ENCODE assay signal across 8 mouse cellular contexts in the genomic region with DNA sequence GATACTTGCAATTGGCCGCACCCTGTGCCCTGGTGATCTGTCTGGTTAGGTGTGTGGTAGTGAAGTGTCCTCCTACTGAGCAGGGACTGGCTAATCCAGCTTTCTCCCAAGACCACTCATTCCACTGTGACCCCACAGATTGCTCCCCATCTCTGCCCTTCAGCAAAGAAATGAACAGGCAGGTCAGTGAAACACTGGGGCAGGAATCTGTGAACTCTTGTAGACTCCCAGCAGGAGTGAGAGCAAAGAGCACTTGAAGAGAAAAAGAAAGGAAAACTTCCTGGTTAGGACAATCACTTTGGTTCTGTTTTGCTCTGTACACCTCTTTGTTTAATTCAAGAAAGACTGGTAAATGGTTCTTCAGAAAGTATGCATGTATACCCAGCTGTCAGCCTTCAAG. TPM values are rescaled to one million over a fixed set of nuclear protein-coding genes. Genes with fewer than 3 reads are reported as not detected.
DNase-seq lines count a peak whose midpoint lies in the region; ATAC-seq and TF ChIP-seq lines count a peak whose summit lies in the region.

No protein-coding gene starts in this region.

- peak overlapping the region; percentile 78 for H3K4me2 ChIP-seq in liver, embryonic 11.5 days
- no peak overlapping the region; the same call in 1 of the 2 replicates for H3K4me2 ChIP-seq in liver, postnatal 0 days (ENCODE audit: low read depth, low read length)
- H3K4me2 ChIP-seq in embryonic facial prominence, embryonic 15.5 days (replicated peaks): peak overlapping the region; percentile 94
- H3K4me2 ChIP-seq in neural tube, embryonic 13.5 days: peak overlapping the region; percentile 87

- TF ChIP-seq CTCF in liver, postnatal 0 days (IDR thresholded peaks at IDR 0.05; ENCODE audit: low read depth): no peak

- H3K36me3 ChIP-seq in liver, embryonic 11.5 days (ENCODE audit: control insufficient read depth, insufficient read depth, low read length): no peaks in the 10 kb centered on the region
- H3K36me3 ChIP-seq in liver, postnatal 0 days (replicated peaks; ENCODE audit: insufficient read depth, low read length): no peaks in the 10 kb centered on the region
- no peaks in the 10 kb centered on the region for H3K36me3 ChIP-seq in embryonic facial prominence, embryonic 15.5 days
- no peaks in the 10 kb centered on the region for H3K36me3 ChIP-seq in neural tube, embryonic 13.5 days

- no peaks in the 10 kb centered on the region; the same call in 1 of the 2 replicates for H3K4me1 ChIP-seq in liver, embryonic 11.5 days (replicated peaks; ENCODE audit: control insufficient read depth, insufficient read depth, low read length)
- H3K4me1 ChIP-seq in liver, postnatal 0 days (ENCODE audit: insufficient read depth): peaks cover 5% of the 10 kb centered on the region; the same call in 1 of the 2 replicates
- H3K4me1 ChIP-seq in embryonic facial prominence, embryonic 15.5 days: no peaks in the 10 kb centered on the region
- H3K4me1 ChIP-seq in neural tube, embryonic 13.5 days (replicated peaks): peaks cover 16% of the 10 kb centered on the region

- no peak overlapping the region for H3K27ac ChIP-seq in liver, embryonic 11.5 days (ENCODE audit: low read depth, low read length)
- no peak overlapping the region for H3K27ac ChIP-seq in liver, postnatal 0 days (ENCODE audit: low read depth)
- H3K27ac ChIP-seq in embryonic facial prominence, embryonic 15.5 days (replicated peaks): 0 out of 2 replicates have a peak overlapping the region, but pooled peaks have one; percentile 9
- H3K27ac ChIP-seq in neural tube, embryonic 13.5 days (replicated peaks): 0 out of 2 replicates have a peak overlapping the region, but pooled peaks have one; percentile 19

- H3K9ac ChIP-seq in liver, embryonic 11.5 days (ENCODE audit: low read depth, low read length): no peak overlapping the region
- H3K9ac ChIP-seq in liver, postnatal 0 days (replicated peaks): no peak overlapping the region
- peak overlapping the region; percentile 44; the same call in 1 of the 2 replicates for H3K9ac ChIP-seq in embryonic facial prominence, embryonic 15.5 days
- peak overlapping the region; percentile 79 for H3K9ac ChIP-seq in neural tube, embryonic 13.5 days

- DNase-seq in liver, embryonic 11.5 days (ENCODE audit: low spot score): no peak
- no peak for DNase-seq in liver, postnatal 0 days
- peak; percentile 25 to 39 for DNase-seq in kidney, adult 8-10 months
- DNase-seq in urinary bladder, postnatal 10 days (ENCODE audit: low spot score): no peak
- no peak for DNase-seq in cerebellum, adult 18-20 months
- DNase-seq in MN1 (ENCODE audit: low spot score): no peak

- TF ChIP-seq EP300 in liver, postnatal 0 days (IDR thresholded peaks at IDR 0.05; ENCODE audit: low read depth): no peak

- peaks cover 13% of the 10 kb centered on the region for H3K27me3 ChIP-seq in liver, embryonic 11.5 days (replicated peaks; ENCODE audit: control insufficient read depth, insufficient read depth, low read length)
- peaks cover 24% of the 10 kb centered on the region for H3K27me3 ChIP-seq in liver, postnatal 0 days (ENCODE audit: insufficient read depth, low read length)
- no peaks in the 10 kb centered on the region for H3K27me3 ChIP-seq in embryonic facial prominence, embryonic 15.5 days
- peaks cover 14% of the 10 kb centered on the region for H3K27me3 ChIP-seq in neural tube, embryonic 13.5 days

- peak overlapping the region; percentile 58; the same call in 1 of the 2 replicates for H3K4me3 ChIP-seq in liver, embryonic 11.5 days (ENCODE audit: low read depth, low read length)
- no peak overlapping the region for H3K4me3 ChIP-seq in liver, postnatal 0 days (ENCODE audit: low read depth, low read length)
- peak overlapping the region; percentile 67 for H3K4me3 ChIP-seq in embryonic facial prominence, embryonic 15.5 days (replicated peaks)
- peak overlapping the region; percentile 76 for H3K4me3 ChIP-seq in neural tube, embryonic 13.5 days

- no peak for ATAC-seq in liver, embryonic 11.5 days (replicated peaks; ENCODE audit: low FRiP score)
- no peak for ATAC-seq in liver, postnatal 0 days
- no peak for ATAC-seq in embryonic facial prominence, embryonic 15.5 days (ENCODE audit: insufficient number of reproducible peaks, low FRiP score, low TSS enrichment, low read depth)
- ATAC-seq in neural tube, embryonic 13.5 days (ENCODE audit: low read depth): no peak

- H3K9me3 ChIP-seq in liver, embryonic 11.5 days (ENCODE audit: control insufficient read depth, low read length): no peaks in the 10 kb centered on the region
- no peaks in the 10 kb centered on the region for H3K9me3 ChIP-seq in liver, postnatal 0 days (ENCODE audit: low read length)
- H3K9me3 ChIP-seq in embryonic facial prominence, embryonic 15.5 days (replicated peaks): no peaks in the 10 kb centered on the region
- no peaks in the 10 kb centered on the region for H3K9me3 ChIP-seq in neural tube, embryonic 13.5 days

- 47% methylated on average over 1 of the region's 1 CpGs for WGBS in liver, embryonic 11.5 days
- WGBS in liver, postnatal 0 days (ENCODE audit: insufficient replicate concordance): 40% methylated on average over 1 of the region's 1 CpGs
- 23% methylated on average over 1 of the region's 1 CpGs for WGBS in embryonic facial prominence, embryonic 15.5 days
- WGBS in neural tube, embryonic 13.5 days: 24% methylated on average over 1 of the region's 1 CpGs

RNA-seq across cellular contexts. Expression of a gene that starts 1.8 kb away (rescaled TPM):
- polyA plus RNA-seq in liver, embryonic 11.5 days (2014; fragmentation: Nextera tagmentation; extraction: Ambion mirVana): 8.8 and 8.9 TPM in 2 replicates
- polyA plus RNA-seq in liver, postnatal 0 days (2015; fragmentation: Nextera tagmentation; extraction: Ambion mirVana): 0.70 and 0.81 TPM in 2 replicates
- polyA plus RNA-seq in embryonic facial prominence, embryonic 15.5 days (2015; fragmentation: Nextera tagmentation; extraction: Ambion mirVana): 42.4 and 46.3 TPM in 2 replicates
- polyA plus RNA-seq in neural tube, embryonic 13.5 days (2015; fragmentation: Nextera tagmentation; extraction: Ambion mirVana): 28.4 and 33.8 TPM in 2 replicates

Comparison
In these comparisons a context has a peak if more than half of its experiments do, and no peak if none do; other contexts are left out.
1. DNase-seq: peak in kidney, adult 8-10 months (2 of 2); none in liver, embryonic 11.5 days (single experiment), liver, postnatal 0 days (single experiment), urinary bladder, postnatal 10 days (single experiment), cerebellum, adult 18-20 months (0 of 2) and MN1 (single experiment).
2. H3K27ac ChIP-seq: peak in embryonic facial prominence, embryonic 15.5 days (single experiment) and neural tube, embryonic 13.5 days (single experiment); none in liver, embryonic 11.5 days (single experiment) and liver, postnatal 0 days (single experiment).
3. H3K9ac ChIP-seq: peak in embryonic facial prominence, embryonic 15.5 days (single experiment) and neural tube, embryonic 13.5 days (single experiment); none in liver, embryonic 11.5 days (single experiment) and liver, postnatal 0 days (single experiment).